Mouse (Mus musculus) hindbrain, embryonic 14.5 days (tissue): ENCODE data around the gene Cacna1c. TPM values are rescaled to one million over a fixed set of nuclear protein-coding genes. Genes with fewer than 3 reads are reported as not detected.
A peak's percentile ranks its signal among the peaks of the same experiment; 100 is the strongest.

Source experiments
- ATAC-seq: fragments of 200-750 bp; cut with Nextera tagmentation; 2 replicates; pipeline ENCODE4 v1.8.0; 2017; ENCODE audit warnings: moderate number of reproducible peaks, mild to moderate bottlenecking, moderate TSS enrichment, moderate library complexity; ENCODE audit not compliant: low FRiP score
- DNase-seq: peaks from one replicate; pipeline ENCODE4 v3.0.0-alpha.2; 2015; ENCODE audit warnings: low spot score
- H3K27ac ChIP-seq: fragments of 300-500 bp; sonication (generic); 2 replicates; pipeline ENCODE4 v1.5.1; 2014; ENCODE audit warnings: mild to moderate bottlenecking, moderate library complexity
- H3K27me3 ChIP-seq: fragments of 300-500 bp; sonication (generic); 2 replicates; pipeline ENCODE4 v1.6.1; 2014; ENCODE audit warnings: mild to moderate bottlenecking, low read length, mixed read lengths; ENCODE audit not compliant: control insufficient read depth, insufficient read depth
- H3K36me3 ChIP-seq: fragments of 300-500 bp; sonication (generic); replicated peaks from 2 replicates; pipeline ENCODE4 v1.6.1; 2014; ENCODE audit not compliant: control insufficient read depth, insufficient read depth
- H3K4me1 ChIP-seq: fragments of 300-500 bp; sonication (generic); replicated peaks from 2 replicates; pipeline ENCODE4 v1.6.1; 2014; ENCODE audit warnings: antibody characterized with exemption, low read length, mixed read lengths; ENCODE audit not compliant: control insufficient read depth, insufficient read depth
- H3K4me2 ChIP-seq: fragments of 300-500 bp; sonication (generic); replicated peaks from 2 replicates; pipeline ENCODE4 v1.6.1; 2014; ENCODE audit warnings: mild to moderate bottlenecking, moderate library complexity
- H3K4me3 ChIP-seq: fragments of 300-500 bp; sonication (generic); replicated peaks from 2 replicates; pipeline ENCODE4 v1.5.1; 2014; ENCODE audit warnings: mild to moderate bottlenecking, low read length
- H3K9ac ChIP-seq: fragments of 300-500 bp; sonication (generic); 2 replicates; pipeline ENCODE4 v1.6.1; 2014
- H3K9me3 ChIP-seq: fragments of 300-500 bp; sonication (generic); 2 replicates; pipeline ENCODE4 v1.6.1; 2016; ENCODE audit warnings: low read length; ENCODE audit not compliant: control insufficient read depth
- WGBS: fragments of 180-500 bp; shearing (Covaris S2); extraction: QIAGEN DNeasy Blood & Tissue Kit; methylation state at CpG from one replicate; pipeline ENCODE4 v1.1.7; 2014; 5-methylcytosine and 5-hydroxymethylcytosine counted together
- polyA plus RNA-seq: library from polyadenylated mRNA; unstranded; fragments of >200 nt; fragmentation: Nextera tagmentation; extraction: Ambion mirVana; gene quantifications from 2 replicates; pipeline ENCODE4 v1.2.1, GENCODE M21; 2014

Gene Cacna1c
- polyA plus RNA-seq, 1 experiment from 2014 or later = 10.1 TPM

GRCm38 (mm10) chr6:119198534-119199273 is 2.5 kb upstream of the Cacna1c start:
- ATAC-seq = peak; percentile 43; the same call in 1 of the 2 replicates
- Histone ChIP-seq H3K4me3 (no peak overlapping the region), H3K9ac (no peak overlapping the region)

DNA sequence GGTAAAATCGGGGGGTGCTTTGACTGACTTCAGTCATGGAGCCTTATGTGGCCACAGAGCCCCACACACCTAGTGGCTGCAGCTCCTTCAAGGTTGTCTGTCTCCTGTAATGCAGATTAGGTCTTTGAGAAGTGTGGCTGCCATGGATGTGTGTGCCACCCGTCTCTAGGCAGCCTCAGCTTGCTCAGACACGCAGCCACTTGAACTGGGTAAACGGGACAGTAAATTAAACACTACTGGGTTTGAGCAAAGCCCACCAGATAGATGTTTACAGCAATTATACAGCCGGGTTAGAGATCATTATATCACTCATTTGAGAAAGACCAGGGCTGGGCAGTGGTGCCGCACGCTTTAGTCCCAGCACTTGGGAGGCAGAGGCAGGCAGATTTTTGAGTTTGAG is 1.6 kb downstream of the Cacna1c start:
- H3K9me3 ChIP-seq = no peaks in the 10 kb centered on the region
- no peaks in the 10 kb centered on the region for H3K27me3 ChIP-seq
- DNase-seq (no peak), ATAC-seq (no peak)
- peaks cover 6% of the 10 kb centered on the region; the same call in 1 of the 2 replicates for H3K4me1 ChIP-seq
- H3K9ac ChIP-seq = no peak overlapping the region
- no peak overlapping the region for H3K27ac ChIP-seq
- H3K36me3 ChIP-seq = peaks cover 58% of the 10 kb centered on the region
- H3K4me2 ChIP-seq = no peak overlapping the region
- 88% methylated on average over 7 of the region's 7 CpGs for WGBS
- H3K4me3 ChIP-seq = no peak overlapping the region

More at GRCm38 (mm10) chr6:119198534-119199273, 2.5 kb upstream of the Cacna1c start:
- 28% methylated on average over 15 of the region's 15 CpGs for WGBS
- H3K36me3 ChIP-seq = peaks cover 38% of the 10 kb centered on the region; the same call in 1 of the 2 replicates
- no peak overlapping the region for H3K4me2 ChIP-seq
- peaks cover 8% of the 10 kb centered on the region; the same call in 1 of the 2 replicates for H3K4me1 ChIP-seq
- no peak for DNase-seq
- no peaks in the 10 kb centered on the region for H3K27me3 ChIP-seq
- H3K27ac ChIP-seq = no peak overlapping the region
- H3K9me3 ChIP-seq = no peaks in the 10 kb centered on the region

DNA sequence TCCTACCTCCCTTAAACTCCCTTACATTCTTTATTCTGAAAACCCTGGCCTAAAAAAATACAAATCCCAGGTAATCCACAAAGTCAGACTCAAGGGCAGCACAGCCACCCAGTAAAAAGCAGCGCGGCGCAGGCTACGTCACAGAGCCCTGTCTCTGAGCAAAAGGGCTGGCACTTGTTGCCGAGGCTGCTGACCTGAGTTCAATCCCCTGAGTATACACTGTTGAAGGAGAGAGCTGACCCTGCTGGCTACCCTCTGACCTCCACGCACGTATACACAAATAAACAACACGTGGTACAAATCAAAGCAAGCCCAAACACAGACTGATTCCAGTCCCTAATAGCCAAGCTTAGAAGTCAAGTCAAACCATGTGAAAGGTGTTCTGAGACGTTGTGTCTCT is 2.1 kb downstream of the Cacna1c start:
- Histone ChIP-seq H3K36me3 (peaks cover 63% of the 10 kb centered on the region), H3K27ac (no peak overlapping the region)

GRCm38 (mm10) chr6:119193571-119194154 is 2.6 kb downstream of the Cacna1c start:
- no peaks in the 10 kb centered on the region for H3K9me3 ChIP-seq
- peaks cover 63% of the 10 kb centered on the region for H3K36me3 ChIP-seq
- DNase-seq (no peak), ATAC-seq (no peak)
- H3K27me3 ChIP-seq = no peaks in the 10 kb centered on the region
- H3K4me3 ChIP-seq = no peak overlapping the region
- no peak overlapping the region for H3K9ac ChIP-seq
- no peaks in the 10 kb centered on the region for H3K4me1 ChIP-seq
- no peak overlapping the region for H3K27ac ChIP-seq
- no peak overlapping the region for H3K4me2 ChIP-seq
- 92% methylated on average over 15 of the region's 15 CpGs for WGBS

More for the DNA sequence above, 2.1 kb downstream of the Cacna1c start:
- H3K9ac ChIP-seq = no peak overlapping the region
- no peak overlapping the region for H3K4me3 ChIP-seq
- DNase-seq (no peak), ATAC-seq (no peak)
- WGBS = 88% methylated on average over 9 of the region's 9 CpGs
- H3K27me3 ChIP-seq = no peaks in the 10 kb centered on the region
- peaks cover 2% of the 10 kb centered on the region; the same call in 1 of the 2 replicates for H3K4me1 ChIP-seq
- no peak overlapping the region for H3K4me2 ChIP-seq
- no peaks in the 10 kb centered on the region for H3K9me3 ChIP-seq

GRCm38 (mm10) chr6:119191478-119191877 is 4.7 kb downstream of the Cacna1c start:
- ATAC-seq = no peak
- Histone ChIP-seq H3K9ac (no peak overlapping the region), H3K9me3 (no peaks in the 10 kb centered on the region), H3K27ac (no peak overlapping the region), H3K36me3 (peaks cover 70% of the 10 kb centered on the region), H3K4me3 (no peak overlapping the region), H3K27me3 (no peaks in the 10 kb centered on the region), H3K4me2 (no peak overlapping the region), H3K4me1 (no peaks in the 10 kb centered on the region)
- DNase-seq = no peak
- 94% methylated on average over 4 of the region's 4 CpGs for WGBS

GRCm38 (mm10) chr6:119187631-119188030 is 8.6 kb downstream of the Cacna1c start:
- H3K36me3 ChIP-seq = peaks cover 60% of the 10 kb centered on the region
- ATAC-seq (no peak), DNase-seq (no peak)
- no peak overlapping the region for H3K27ac ChIP-seq
- 64% methylated on average over 6 of the region's 6 CpGs for WGBS
- no peaks in the 10 kb centered on the region for H3K27me3 ChIP-seq
- H3K9me3 ChIP-seq = no peaks in the 10 kb centered on the region
- no peak overlapping the region for H3K4me2 ChIP-seq
- no peak overlapping the region for H3K9ac ChIP-seq
- H3K4me3 ChIP-seq = no peak overlapping the region
- H3K4me1 ChIP-seq = no peaks in the 10 kb centered on the region

DNA sequence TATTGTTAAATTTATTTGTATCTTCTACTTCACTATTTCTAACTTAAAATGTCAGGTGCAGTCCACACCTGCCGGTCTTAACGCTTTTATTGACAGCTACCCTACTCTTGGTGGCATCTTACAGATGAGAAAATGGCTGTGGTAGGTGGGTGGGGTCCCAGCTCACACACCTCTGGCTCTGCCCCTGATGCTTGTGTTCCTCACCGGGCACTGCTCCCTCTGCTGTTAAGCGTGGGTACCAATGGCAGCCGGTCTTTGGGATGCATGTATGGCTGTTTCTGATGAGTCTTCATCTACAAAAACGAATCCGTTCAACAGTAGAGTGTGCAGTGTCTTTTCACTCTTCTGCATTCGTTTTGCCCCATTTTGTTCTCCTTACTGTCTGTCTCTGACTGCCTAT is 9.6 kb downstream of the Cacna1c start:
- H3K9me3 ChIP-seq = no peaks in the 10 kb centered on the region
- no peak overlapping the region for H3K27ac ChIP-seq
- no peak overlapping the region for H3K4me2 ChIP-seq
- no peaks in the 10 kb centered on the region for H3K4me1 ChIP-seq
- 60% methylated on average over 8 of the region's 8 CpGs for WGBS
- DNase-seq (peak; percentile 43), ATAC-seq (no peak)
- H3K4me3 ChIP-seq = no peak overlapping the region
- H3K9ac ChIP-seq = no peak overlapping the region
- peaks cover 51% of the 10 kb centered on the region for H3K36me3 ChIP-seq
- no peaks in the 10 kb centered on the region for H3K27me3 ChIP-seq

GRCm38 (mm10) chr6:119183781-119184180 is 12.4 kb downstream of the Cacna1c start:
- H3K27me3 ChIP-seq = no peaks in the 10 kb centered on the region
- H3K9ac ChIP-seq = no peak overlapping the region
- H3K4me1 ChIP-seq = no peaks in the 10 kb centered on the region
- DNase-seq (no peak), ATAC-seq (no peak)
- 63% methylated on average over 3 of the region's 3 CpGs for WGBS
- H3K9me3 ChIP-seq = no peaks in the 10 kb centered on the region
- no peak overlapping the region for H3K4me3 ChIP-seq
- no peak overlapping the region for H3K4me2 ChIP-seq
- peaks cover 38% of the 10 kb centered on the region for H3K36me3 ChIP-seq
- H3K27ac ChIP-seq = no peak overlapping the region

DNA sequence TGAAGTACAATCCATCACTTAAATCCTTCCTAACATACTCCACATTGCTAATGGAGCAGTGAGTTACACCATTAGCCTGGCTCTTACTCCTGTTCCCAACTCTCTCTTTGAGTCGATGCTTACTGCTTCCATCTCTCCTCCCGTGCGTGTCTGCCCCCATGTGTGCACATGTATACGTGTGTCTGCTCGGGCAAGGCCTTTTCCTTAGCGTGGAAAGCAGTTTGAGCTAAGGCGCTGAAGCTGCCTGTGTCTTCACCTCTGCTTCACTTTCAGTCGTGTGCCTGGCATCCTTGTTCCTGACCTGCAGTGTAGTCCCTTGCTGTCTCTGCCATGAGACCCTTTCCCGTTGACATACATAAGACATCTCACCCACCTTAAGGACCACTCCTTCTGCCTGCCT is 14.0 kb downstream of the Cacna1c start:
- DNase-seq = no peak
- Histone ChIP-seq H3K9ac (no peak overlapping the region), H3K27ac (no peak overlapping the region), H3K36me3 (peaks cover 35% of the 10 kb centered on the region), H3K9me3 (no peaks in the 10 kb centered on the region), H3K27me3 (no peaks in the 10 kb centered on the region), H3K4me1 (peaks cover under 1% of the 10 kb centered on the region; the same call in 1 of the 2 replicates), H3K4me3 (no peak overlapping the region), H3K4me2 (no peak overlapping the region)
- 91% methylated on average over 9 of the region's 9 CpGs for WGBS
- no peak for ATAC-seq
